Mouse (Mus musculus) MEL (cell line): Measurements from ENCODE around the gene Kdr. TPM values are rescaled to one million over a fixed set of nuclear protein-coding genes. Genes with fewer than 3 reads are reported as not detected.

Experiments
- DNase-seq: peaks from one replicate; pipeline ENCODE4 v3.0.0; 2011; ENCODE audit warnings: low read depth, low spot score
- H3K27ac ChIP-seq: 2 replicates; pipeline ENCODE4 v1.5.1; 2012; ENCODE audit warnings: low read depth, mild to moderate bottlenecking, control low read depth, low read length, moderate library complexity; ENCODE audit not compliant: control insufficient read depth
- H3K27me3 ChIP-seq, 2 experiments: fragments of 150-350 bp in 1 of 2; sonication (generic) in 1 of 2; 2 replicates each; pipeline ENCODE4 v1.6.1; 2012; ENCODE audit warnings: low read length in 2 of 2, mild to moderate bottlenecking in 2 of 2, improper control_type of control experiment in 1 of 2, moderate library complexity in 1 of 2; ENCODE audit not compliant: insufficient read depth in 2 of 2, control insufficient read depth in 1 of 2
- H3K36me3 ChIP-seq, 2 experiments: 2 replicates each; pipeline ENCODE4 v1.6.1; 2012 to 2014; ENCODE audit warnings: low read length in 2 of 2, improper control_type of control experiment in 1 of 2, inconsistent platforms in 1 of 2, mild to moderate bottlenecking in 1 of 2; ENCODE audit not compliant: insufficient read depth in 2 of 2, control insufficient read depth in 1 of 2
- H3K4me1 ChIP-seq, 2 experiments: fragments of 150-350 bp in 1 of 2; sonication (generic) in 1 of 2; 2 replicates each; pipeline ENCODE4 v1.6.1; 2012; ENCODE audit warnings: low read length in 2 of 2, improper control_type of control experiment in 1 of 2, mild to moderate bottlenecking in 1 of 2; ENCODE audit not compliant: insufficient read depth in 2 of 2, control insufficient read depth in 1 of 2
- H3K4me3 ChIP-seq, 2 experiments: fragments of 150-350 bp in 1 of 2; sonication (generic) in 1 of 2; 2 replicates each; pipeline ENCODE4 v1.5.1; 2012; ENCODE audit warnings: low read depth in 2 of 2, low read length in 2 of 2, mild to moderate bottlenecking in 2 of 2, moderate library complexity in 2 of 2, control low read depth in 1 of 2, improper control_type of control experiment in 1 of 2; ENCODE audit not compliant: control insufficient read depth in 1 of 2, insufficient read depth in 1 of 2
- H3K79me2 ChIP-seq: 2 replicates; pipeline ENCODE4 v1.6.1; 2012; ENCODE audit warnings: mild to moderate bottlenecking, low read length, moderate library complexity; ENCODE audit not compliant: control insufficient read depth, poor library complexity, insufficient read depth
- H3K9ac ChIP-seq: 2 replicates; pipeline ENCODE4 v1.6.1; 2012; ENCODE audit warnings: low read depth, mild to moderate bottlenecking, control low read depth, low read length, moderate library complexity; ENCODE audit not compliant: control insufficient read depth, poor library complexity, severe bottlenecking
- H3K9me3 ChIP-seq: fragments of 150-350 bp; sonication (generic); replicated peaks from 2 replicates; pipeline ENCODE4 v1.6.1; 2012; ENCODE audit warnings: mild to moderate bottlenecking, low read length, improper control_type of control experiment, moderate library complexity; ENCODE audit not compliant: insufficient read depth
- BHLHE40 ChIP-seq: IDR thresholded peaks from 2 replicates; pipeline ENCODE4 v1.6.1; 2012; ENCODE audit warnings: low read depth, mild to moderate bottlenecking, inconsistent platforms, low read length, improper control_type of control experiment, borderline replicate concordance
- CTCF ChIP-seq, 3 experiments: IDR thresholded peaks in 2 of 3; conservative IDR thresholded peaks in 1 of 3; 2 replicates each; pipeline ENCODE4 v1.5.1; 2011 to 2012; ENCODE audit warnings: low read length in 3 of 3, low read depth in 2 of 3, mild to moderate bottlenecking in 2 of 3, improper control_type of control experiment in 1 of 3, inconsistent platforms in 1 of 3, mixed read lengths in 1 of 3, moderate library complexity in 1 of 3; ENCODE audit not compliant: control insufficient read depth in 1 of 3, insufficient read depth in 1 of 3, poor library complexity in 1 of 3, severe bottlenecking in 1 of 3
- E2F4 ChIP-seq: IDR thresholded peaks from 2 replicates; pipeline ENCODE4 v1.6.1; 2011; ENCODE audit warnings: low read depth, low read length, improper control_type of control experiment, borderline replicate concordance
- EP300 ChIP-seq, 2 experiments: IDR thresholded peaks; 2 replicates each; pipeline ENCODE4 v1.6.1; 2011; ENCODE audit warnings: improper control_type of control experiment in 2 of 2, low read length in 2 of 2, low read depth in 1 of 2, mild to moderate bottlenecking in 1 of 2
- ETS1 ChIP-seq: IDR thresholded peaks from 2 replicates; pipeline ENCODE4 v1.6.1; 2012; ENCODE audit warnings: low read depth, mild to moderate bottlenecking, inconsistent platforms, low read length, improper control_type of control experiment, moderate library complexity
- GABPA ChIP-seq: IDR thresholded peaks from 2 replicates; pipeline ENCODE4 v1.6.1; 2012; ENCODE audit warnings: low read depth, mild to moderate bottlenecking, inconsistent platforms, low read length, improper control_type of control experiment, moderate library complexity
- GATA1 ChIP-seq: IDR thresholded peaks from 2 replicates; pipeline ENCODE4 v1.6.1; 2011; ENCODE audit warnings: low read depth, low read length, improper control_type of control experiment
- JUND ChIP-seq: IDR thresholded peaks from 2 replicates; pipeline ENCODE4 v1.6.1; 2011; ENCODE audit warnings: low read depth, mild to moderate bottlenecking, improper control_type of control experiment, low read length
- MAX ChIP-seq: IDR thresholded peaks from 2 replicates; pipeline ENCODE4 v1.6.1; 2011; ENCODE audit warnings: low read length, improper control_type of control experiment
- MAZ ChIP-seq: IDR thresholded peaks from 2 replicates; pipeline ENCODE4 v1.6.1; 2012; ENCODE audit warnings: low read depth, mild to moderate bottlenecking, inconsistent platforms, low read length, improper control_type of control experiment
- MEF2A ChIP-seq: IDR thresholded peaks from 2 replicates; pipeline ENCODE4 v1.6.1; 2014; ENCODE audit warnings: low read depth, mild to moderate bottlenecking, inconsistent platforms, low read length, improper control_type of control experiment; ENCODE audit not compliant: poor library complexity, insufficient replicate concordance, severe bottlenecking; ENCODE audit errors: extremely low read depth
- MXI1 ChIP-seq: IDR thresholded peaks from 2 replicates; pipeline ENCODE4 v1.6.1; 2011; ENCODE audit warnings: mild to moderate bottlenecking, low read depth, low read length, improper control_type of control experiment
- MYC ChIP-seq: IDR thresholded peaks from 2 replicates; pipeline ENCODE4 v1.6.1; 2011; ENCODE audit warnings: low read depth, mild to moderate bottlenecking, low read length, improper control_type of control experiment, moderate library complexity
- NELFE ChIP-seq: IDR thresholded peaks from 2 replicates; pipeline ENCODE4 v1.6.1; 2011; ENCODE audit warnings: low read depth, low read length, improper control_type of control experiment
- POLR2A ChIP-seq, 2 experiments: IDR thresholded peaks; 2 replicates each; pipeline ENCODE4 v1.6.1; 2011 to 2012; ENCODE audit warnings: low read length in 2 of 2, mild to moderate bottlenecking in 2 of 2, control low read depth in 1 of 2, improper control_type of control experiment in 1 of 2, low read depth in 1 of 2, moderate library complexity in 1 of 2; ENCODE audit not compliant: control insufficient read depth in 1 of 2, insufficient read depth in 1 of 2, poor library complexity in 1 of 2
- RAD21 ChIP-seq: IDR thresholded peaks from 2 replicates; pipeline ENCODE4 v1.6.1; 2011; ENCODE audit warnings: mild to moderate bottlenecking, low read depth, low read length, improper control_type of control experiment
- RCOR1 ChIP-seq: IDR thresholded peaks from 2 replicates; pipeline ENCODE4 v1.6.1; 2012; ENCODE audit warnings: low read depth, mild to moderate bottlenecking, inconsistent platforms, low read length, improper control_type of control experiment
- SIN3A ChIP-seq: IDR thresholded peaks from 2 replicates; pipeline ENCODE4 v1.6.1; 2012; ENCODE audit warnings: low read length, improper control_type of control experiment, inconsistent platforms
- SMC3 ChIP-seq: IDR thresholded peaks from 2 replicates; pipeline ENCODE4 v1.6.1; 2011; ENCODE audit warnings: low read depth, low read length, improper control_type of control experiment
- TAL1 ChIP-seq: IDR thresholded peaks from 2 replicates; pipeline ENCODE4 v1.6.1; 2012; ENCODE audit warnings: mild to moderate bottlenecking, inconsistent platforms, low read length, moderate library complexity, mixed read lengths
- TBP ChIP-seq: IDR thresholded peaks from 2 replicates; pipeline ENCODE4 v1.8.0; 2011; ENCODE audit warnings: low read depth, low read length, improper control_type of control experiment
- TCF12 ChIP-seq: IDR thresholded peaks from 2 replicates; pipeline ENCODE4 v1.6.1; 2014; ENCODE audit warnings: low read depth, mild to moderate bottlenecking, inconsistent platforms, low read length, improper control_type of control experiment, moderate library complexity
- UBTF ChIP-seq: IDR thresholded peaks from 2 replicates; pipeline ENCODE4 v1.6.1; 2012; ENCODE audit warnings: low read depth, mild to moderate bottlenecking, inconsistent platforms, low read length, improper control_type of control experiment, moderate library complexity, borderline replicate concordance; ENCODE audit not compliant: insufficient read depth
- USF1 ChIP-seq: IDR thresholded peaks from 2 replicates; pipeline ENCODE4 v1.6.1; 2014; ENCODE audit warnings: low read depth, mild to moderate bottlenecking, inconsistent platforms, low read length, improper control_type of control experiment, moderate library complexity
- ZNF384 ChIP-seq: IDR thresholded peaks from 2 replicates; pipeline ENCODE4 v1.6.1; 2012; ENCODE audit warnings: low read depth, mild to moderate bottlenecking, inconsistent platforms, low read length, improper control_type of control experiment
- polyA plus RNA-seq, 2 experiments: library from polyadenylated mRNA; stranded (reverse) in 1 of 2; unstranded in 1 of 2; fragments of >175 nt in 1 of 2; fragments of >200 nt in 1 of 2; gene quantifications; 2 replicates each; pipeline versions ENCODE4 v1.2.1 to v1.2.4; 2012; ENCODE audit warnings: low replicate concordance in 2 of 2, low read depth in 1 of 2; ENCODE audit not compliant: insufficient read length in 2 of 2, insufficient read depth in 1 of 2, missing spikeins in 1 of 2
- total RNA-seq: library from RNA; depleted of rRNA; stranded (reverse); fragments of 300-350 nt; gene quantifications from 2 replicates; pipeline ENCODE4 v1.2.3, GENCODE M21; 2012

The Kdr gene
- total and polyA plus RNA-seq, 3 experiments: 0.06 TPM; not detected in 2

DNA sequence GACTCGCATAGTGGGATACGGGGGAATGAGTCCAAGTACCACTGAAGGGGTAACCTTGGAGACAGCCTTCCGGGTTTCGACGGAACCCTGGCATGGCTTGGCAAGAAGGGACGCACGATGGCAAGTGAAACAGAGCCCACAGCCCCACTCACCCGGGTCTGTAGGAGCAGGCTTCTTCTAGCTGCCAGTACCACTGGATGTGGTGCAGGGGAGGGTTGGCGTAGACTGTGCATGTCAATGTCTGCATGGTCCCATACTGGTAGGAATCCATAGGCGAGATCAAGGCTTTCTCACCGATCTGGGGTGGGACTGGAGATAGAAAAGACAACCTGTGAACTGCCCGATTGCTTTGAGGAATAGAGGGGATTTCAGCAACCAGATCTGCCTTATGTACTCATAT, 15.7 kb downstream of the Kdr start:
- no peak for DNase-seq
- no peak for TF ChIP-seq MXI1
- no peak for TF ChIP-seq BHLHE40
- no peak for TF ChIP-seq CTCF (IDR thresholded peaks at IDR 0.05 in 2 of 3, conservative IDR thresholded peaks at IDR 0.05 in 1 of 3; ENCODE audit: control insufficient read depth in 1 of 3, insufficient read depth in 1 of 3, low read depth in 2 of 3, low read length in 3 of 3, poor library complexity in 1 of 3, severe bottlenecking in 1 of 3)
- TF ChIP-seq E2F4: no peak
- no peak for TF ChIP-seq MEF2A
- TF ChIP-seq ETS1: no peak
- H3K27ac ChIP-seq: no peak overlapping the region
- H3K9ac ChIP-seq: no peak overlapping the region
- H3K4me1 ChIP-seq: peaks cover 0 to 20% of the 10 kb centered on the region in 2 experiments; a peak in 2 of 4 replicates
- no peaks in the 10 kb centered on the region for H3K9me3 ChIP-seq
- no peak overlapping the region for H3K4me3 ChIP-seq
- no peaks in the 10 kb centered on the region for H3K79me2 ChIP-seq
- H3K27me3 ChIP-seq: peaks cover 0 to 3% of the 10 kb centered on the region in 2 experiments; a peak in 2 of 4 replicates
- peaks cover 0 to 12% of the 10 kb centered on the region in 2 experiments; a peak in 2 of 4 replicates for H3K36me3 ChIP-seq

GRCm38 (mm10) chr5:75961741-75962469, 16.4 kb downstream of the Kdr start:
- H3K9ac ChIP-seq: no peak overlapping the region
- H3K36me3 ChIP-seq: peaks cover 0 to 12% of the 10 kb centered on the region in 2 experiments; a peak in 2 of 4 replicates
- H3K9me3 ChIP-seq: no peaks in the 10 kb centered on the region
- H3K27ac ChIP-seq: no peak overlapping the region
- H3K79me2 ChIP-seq: no peaks in the 10 kb centered on the region
- H3K4me1 ChIP-seq: peaks cover 0 to 20% of the 10 kb centered on the region in 2 experiments; a peak in 2 of 4 replicates
- H3K4me3 ChIP-seq: no peak overlapping the region
- peaks cover 0 to 3% of the 10 kb centered on the region in 2 experiments; a peak in 2 of 4 replicates for H3K27me3 ChIP-seq
- peak; percentile 59 for DNase-seq
- TF ChIP-seq E2F4 (no peak), EP300 (IDR thresholded peaks at IDR 0.05; ENCODE audit: low read depth in 1 of 2, low read length in 2 of 2) (peak; percentile 89 to 90), NELFE (no peak), ETS1 (no peak), RCOR1 (no peak), TBP (no peak), JUND (no peak), GABPA (no peak), SIN3A (no peak), USF1 (no peak), TAL1 (peak; percentile 87), POLR2A (IDR thresholded peaks at IDR 0.05; ENCODE audit: control insufficient read depth in 1 of 2, insufficient read depth in 1 of 2, low read depth in 1 of 2, low read length in 2 of 2, poor library complexity in 1 of 2) (no peak), RAD21 (no peak), TCF12 (peak; percentile 93), SMC3 (no peak), MAX (peak; percentile 48; the same call in 1 of the 2 replicates), ZNF384 (no peak), MAZ (no peak), GATA1 (peak; percentile 93), MYC (0 out of 2 replicates have a peak, but pooled peaks have one; percentile 34), UBTF (no peak)
